Mouse (Mus musculus) liver, adult (tissue): ENCODE results near the gene Sema7a.

Source experiments
- GATA4 ChIP-seq: IDR thresholded peaks from 2 replicates; pipeline ENCODE4 v1.6.1; 2014; ENCODE audit warnings: mild to moderate bottlenecking, low read length; ENCODE audit not compliant: insufficient replicate concordance

Gene Sema7a

DNA sequence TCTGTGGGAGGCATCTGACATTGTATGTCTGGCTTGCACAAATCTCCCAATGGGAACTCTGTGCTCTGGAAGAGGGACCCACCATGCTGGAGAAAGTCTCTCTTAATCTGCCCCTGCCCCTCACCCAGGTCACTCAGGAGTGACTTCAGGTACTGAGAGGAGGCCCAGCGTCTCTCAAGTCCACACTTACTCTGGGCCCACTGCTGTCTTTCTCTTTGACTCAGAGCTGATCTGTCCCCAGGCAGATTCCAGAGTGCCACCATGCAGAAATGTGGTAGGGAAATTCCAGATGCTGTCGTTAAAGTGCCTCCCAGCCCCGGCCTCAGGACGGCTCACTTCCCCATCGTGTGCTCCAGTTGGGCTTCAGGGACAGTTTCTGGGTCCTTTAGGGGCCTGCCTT is 34.3 kb downstream of the Sema7a start:
- TF ChIP-seq GATA4: no peak

DNA sequence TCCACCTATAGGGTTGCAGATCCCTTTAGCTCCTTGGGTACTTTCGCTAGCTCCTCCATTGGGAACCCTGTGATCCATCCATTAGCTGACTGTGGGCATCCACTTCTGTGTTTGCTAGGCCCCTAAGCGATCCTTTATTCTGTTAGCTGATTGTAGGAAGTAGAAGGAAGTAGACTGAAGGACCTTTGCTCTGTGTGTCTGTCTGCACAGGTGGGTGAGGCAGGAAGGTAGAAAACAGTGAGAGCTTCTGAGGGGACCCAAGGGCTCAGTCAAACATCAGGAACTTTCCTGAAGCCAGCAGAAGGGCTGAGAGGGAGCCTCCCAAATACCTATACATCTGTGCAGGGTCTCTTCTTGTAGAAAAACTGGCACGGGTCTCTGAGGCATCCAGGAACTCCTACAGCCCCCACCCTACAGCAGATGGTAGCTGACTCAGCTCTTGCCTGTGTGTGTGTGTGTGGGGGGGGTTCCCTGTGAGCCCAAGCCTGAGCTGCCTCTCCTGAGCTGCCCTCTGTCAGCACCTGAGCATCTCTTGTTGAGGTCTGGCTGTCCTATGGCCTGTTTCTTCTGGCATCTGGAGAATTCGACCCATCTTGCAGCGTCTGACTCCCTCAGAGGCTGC is 35.4 kb downstream of the Sema7a start:
- TF ChIP-seq GATA4: no peak

DNA sequence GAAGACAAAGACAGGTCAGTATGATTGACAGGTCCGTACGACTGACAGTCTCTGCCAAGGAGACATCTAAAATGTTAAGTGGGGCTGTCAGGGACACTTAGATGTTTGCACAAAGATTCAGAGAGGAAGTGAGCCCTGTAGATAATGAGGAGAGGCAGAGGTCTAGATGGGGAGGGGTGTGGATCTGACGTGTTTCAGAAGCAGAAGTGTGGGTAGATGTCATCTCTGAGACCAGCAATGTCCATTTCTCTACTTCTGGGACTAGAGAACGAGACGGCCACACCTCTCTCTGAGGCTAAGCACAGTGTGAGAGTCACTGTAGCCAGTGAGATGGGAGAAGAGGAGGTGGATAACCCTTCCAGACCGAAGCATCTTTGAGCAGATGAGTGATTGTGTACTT is 38.1 kb downstream of the Sema7a start:
- no peak for TF ChIP-seq GATA4

DNA sequence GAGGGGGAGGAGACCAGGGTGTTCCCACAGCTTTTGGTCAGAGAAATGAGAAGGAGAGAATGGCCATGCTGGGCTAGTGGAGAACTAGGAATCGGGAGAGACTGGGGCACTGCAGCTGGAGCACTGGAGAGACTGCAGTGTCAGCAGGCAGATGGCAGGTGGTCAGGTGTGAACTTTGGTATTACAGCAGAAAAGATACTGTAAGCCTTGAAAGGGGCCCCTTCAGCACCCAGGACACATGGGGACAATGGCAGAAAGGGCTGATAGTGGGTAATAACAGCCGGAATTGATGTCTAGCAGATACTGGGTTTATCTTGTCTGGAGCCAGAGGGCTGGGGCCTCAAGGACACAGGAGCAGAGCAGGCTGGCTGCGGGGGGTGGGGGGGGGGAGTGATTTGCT is 38.9 kb downstream of the Sema7a start:
- no peak for TF ChIP-seq GATA4

DNA sequence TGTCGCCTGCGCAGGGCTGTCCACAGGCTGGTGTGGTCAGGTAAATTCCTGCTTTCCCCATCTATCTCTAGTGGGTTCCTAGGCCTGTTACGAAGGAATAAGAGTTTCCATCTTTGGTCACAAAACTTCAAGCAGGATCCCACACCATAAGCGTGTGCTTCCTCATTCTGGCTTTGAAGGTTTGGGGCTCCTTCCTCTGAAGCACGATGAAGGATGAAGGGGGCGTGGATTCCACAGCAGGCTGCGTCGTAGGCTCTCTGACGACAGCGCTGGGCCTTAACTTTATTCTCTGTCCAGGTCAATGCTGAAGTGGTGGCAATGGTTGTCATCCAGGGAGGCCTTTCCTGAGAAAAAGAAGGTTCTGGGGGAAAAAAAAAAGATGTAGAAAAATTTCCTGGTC is 40.7 kb downstream of the Sema7a start:
- no peak for TF ChIP-seq GATA4

DNA sequence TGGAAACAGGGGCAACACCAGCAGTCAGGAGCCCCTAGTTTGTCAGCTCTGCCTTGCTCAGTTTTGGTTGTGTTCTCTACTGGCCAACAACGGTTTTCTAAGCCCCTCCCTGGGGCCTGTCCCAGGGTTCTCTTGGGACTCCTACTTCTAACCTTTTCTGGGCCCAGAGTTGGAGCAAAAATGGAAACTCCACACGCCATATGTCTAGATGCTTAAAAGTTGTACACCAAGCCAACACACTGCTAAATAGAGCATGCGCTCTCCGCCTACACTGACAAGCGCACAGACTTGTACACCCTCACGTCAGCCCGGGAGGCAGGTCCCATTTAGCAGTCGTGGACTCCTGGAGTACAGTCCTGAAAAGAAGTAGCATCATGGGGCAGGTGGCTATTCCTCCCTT is 45.4 kb downstream of the Sema7a start:
- TF ChIP-seq GATA4: no peak

DNA sequence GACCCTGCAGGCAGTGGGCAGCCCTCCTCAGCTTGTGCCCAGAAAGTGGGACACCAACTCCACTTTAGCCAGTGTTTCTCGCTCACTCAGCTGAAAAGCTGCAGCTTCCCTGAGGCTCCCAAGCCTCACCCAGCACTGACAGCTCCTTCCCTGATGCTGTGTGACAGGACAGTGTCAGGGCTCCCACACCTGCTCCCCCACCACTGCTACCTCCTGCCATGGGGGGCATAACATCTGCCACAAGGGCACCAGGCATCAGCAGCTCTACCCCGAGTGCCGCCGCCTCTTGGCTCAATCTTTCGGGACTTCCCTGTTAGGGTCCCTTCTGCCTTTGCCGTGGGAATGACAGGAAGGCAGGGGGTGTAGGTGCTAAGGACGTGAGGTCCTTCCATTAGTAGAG is 46.4 kb downstream of the Sema7a start:
- TF ChIP-seq GATA4: no peak

DNA sequence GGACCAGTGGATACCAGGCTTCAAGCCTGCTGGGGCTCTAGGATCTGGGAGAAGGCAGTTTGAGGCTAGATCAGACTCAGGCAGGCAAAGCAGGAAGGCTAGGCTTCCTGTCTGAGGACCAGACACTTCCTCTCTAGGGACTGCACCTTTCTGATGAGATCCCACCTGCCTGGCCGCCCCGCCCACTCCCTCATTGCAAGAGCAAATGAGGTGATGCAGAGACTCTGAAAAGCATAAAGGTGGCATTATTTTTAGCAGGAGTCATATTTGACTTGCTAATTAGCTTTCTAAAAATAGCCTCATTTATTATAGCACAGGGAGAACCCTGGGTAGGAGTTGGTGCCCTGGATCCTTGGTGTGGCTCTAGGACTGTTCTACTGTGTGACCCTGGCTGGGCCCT is 48.2 kb downstream of the Sema7a start:
- no peak for TF ChIP-seq GATA4

DNA sequence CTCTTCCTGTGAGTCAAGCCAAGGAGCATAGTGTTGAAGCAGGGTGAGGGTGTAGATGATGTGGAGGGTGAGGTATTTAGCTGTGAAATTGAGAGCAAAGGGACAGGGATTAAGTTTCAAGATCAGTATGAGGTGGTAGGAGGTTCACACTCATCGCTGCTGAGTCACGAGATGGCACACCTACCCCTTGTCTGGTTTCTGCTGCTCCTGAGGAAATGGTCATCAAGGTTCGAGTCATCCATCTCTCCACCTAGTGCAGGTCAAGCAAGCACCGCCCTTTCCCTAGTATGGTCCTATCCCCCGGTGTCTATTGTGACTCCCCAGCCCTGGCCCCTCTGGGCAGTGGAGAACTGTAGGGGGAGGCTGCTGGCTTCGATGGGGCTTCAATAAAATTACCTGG is 49.4 kb downstream of the Sema7a start:
- no peak for TF ChIP-seq GATA4

DNA sequence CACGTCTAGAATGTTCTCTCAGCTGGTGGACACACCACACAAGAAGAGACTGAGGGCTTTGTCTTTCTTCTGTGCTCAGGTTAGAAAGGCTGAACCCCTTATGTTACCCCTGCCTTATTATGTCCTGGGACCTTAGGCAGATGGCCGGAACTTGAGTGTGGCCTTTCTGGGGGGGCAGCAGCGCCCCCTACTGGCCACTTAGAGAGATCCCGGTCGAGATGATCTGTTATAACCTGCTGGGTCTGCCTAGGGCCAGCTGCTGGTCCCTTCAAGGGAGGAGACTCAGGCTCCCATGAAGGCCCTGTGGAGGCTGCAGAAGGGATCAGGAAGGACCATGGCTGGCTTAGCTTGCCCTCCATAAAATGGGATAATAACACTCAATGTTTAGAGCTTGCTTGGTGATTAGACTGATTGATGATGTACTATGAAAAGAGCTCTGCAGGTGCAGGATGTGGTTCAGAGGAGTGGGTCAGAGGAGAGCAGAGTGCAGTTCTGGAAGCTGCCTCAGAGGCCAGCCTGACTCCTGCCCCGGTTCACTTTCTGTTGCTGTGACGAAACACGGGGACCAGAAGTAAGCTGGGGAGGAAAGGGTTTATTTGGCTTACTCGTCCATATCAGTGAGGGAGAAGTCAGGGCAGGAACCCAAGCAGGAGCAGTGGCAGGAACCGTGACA is 50.7 kb downstream of the Sema7a start:
- no peak for TF ChIP-seq GATA4

DNA sequence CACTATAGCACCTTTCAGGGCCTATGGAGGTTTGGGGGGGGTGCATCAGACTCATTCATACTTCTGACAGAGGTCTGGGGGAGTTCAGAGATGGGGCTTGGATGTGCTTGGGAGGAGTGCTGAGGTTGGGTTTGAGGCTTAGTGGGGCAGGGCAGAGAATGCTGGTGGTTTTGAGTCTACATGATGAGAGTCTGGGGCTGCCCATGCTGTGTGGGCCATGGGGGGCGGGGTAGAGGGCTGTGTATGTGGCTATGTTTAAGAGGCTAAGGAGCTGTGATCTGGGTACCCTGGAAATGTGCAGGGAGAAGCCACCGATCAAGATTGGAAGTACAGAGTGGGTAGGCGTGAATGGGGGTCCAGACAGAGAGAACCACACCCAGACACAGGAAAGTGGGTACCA is 52.1 kb downstream of the Sema7a start:
- TF ChIP-seq GATA4: no peak

DNA sequence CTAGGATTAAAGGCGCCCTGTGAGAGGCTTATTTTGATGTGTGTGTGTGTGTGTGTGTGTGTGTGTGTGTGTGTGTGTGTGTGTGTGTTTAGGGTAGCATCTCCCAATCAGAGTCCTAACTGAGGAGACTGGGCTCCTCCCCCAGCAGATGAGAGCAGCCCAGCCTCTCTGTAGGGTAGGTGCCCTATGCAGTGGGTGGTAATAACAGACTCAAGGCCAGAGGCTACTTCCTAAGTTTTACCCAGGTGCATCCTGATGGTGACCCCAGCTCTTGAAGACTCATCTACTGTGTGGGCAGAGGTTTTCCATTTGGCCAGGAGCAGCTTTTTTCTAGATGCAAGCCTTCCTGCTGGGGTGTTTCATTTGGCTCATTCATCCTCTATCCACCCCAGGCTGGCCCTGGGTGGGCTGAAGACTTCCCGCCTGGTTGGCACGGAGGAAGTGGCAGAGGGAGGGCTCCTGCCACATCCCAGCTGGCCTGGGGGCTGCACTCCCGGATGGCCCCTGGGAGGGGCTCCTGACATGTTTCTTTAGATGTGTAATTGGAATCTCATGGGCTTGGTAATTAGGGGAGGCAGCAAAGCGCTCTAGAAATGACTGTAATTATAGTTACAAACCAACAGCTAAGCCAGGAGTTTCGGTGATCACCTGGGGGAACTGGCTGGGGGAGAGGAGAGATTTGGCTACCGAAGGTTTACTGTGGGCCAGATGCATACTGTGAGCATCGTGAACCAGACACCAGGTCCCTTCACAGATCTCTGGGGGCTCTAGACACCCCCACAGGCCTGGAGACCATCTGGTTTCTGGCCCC is 53.1 kb downstream of the Sema7a start:
- no peak for TF ChIP-seq GATA4

DNA sequence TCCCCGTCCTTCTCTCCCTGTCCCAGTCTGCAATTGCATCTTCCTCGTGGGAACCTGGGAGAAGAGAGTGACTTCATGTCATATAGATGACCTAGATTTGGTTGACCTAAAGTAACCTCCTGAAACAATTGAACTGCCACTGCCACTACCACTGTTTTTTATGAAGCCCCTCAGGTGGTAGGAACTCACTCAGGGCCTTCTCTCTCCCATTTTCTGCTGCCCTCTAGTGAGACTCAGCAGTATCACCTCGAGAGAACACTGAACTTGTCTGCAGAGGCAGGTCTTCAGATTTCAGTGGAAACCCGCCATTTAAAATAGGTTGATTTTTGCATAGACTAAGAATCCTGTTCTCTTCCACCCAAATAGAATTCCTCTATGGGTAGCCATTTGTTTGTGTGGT is 55.4 kb downstream of the Sema7a start:
- no peak for TF ChIP-seq GATA4

DNA sequence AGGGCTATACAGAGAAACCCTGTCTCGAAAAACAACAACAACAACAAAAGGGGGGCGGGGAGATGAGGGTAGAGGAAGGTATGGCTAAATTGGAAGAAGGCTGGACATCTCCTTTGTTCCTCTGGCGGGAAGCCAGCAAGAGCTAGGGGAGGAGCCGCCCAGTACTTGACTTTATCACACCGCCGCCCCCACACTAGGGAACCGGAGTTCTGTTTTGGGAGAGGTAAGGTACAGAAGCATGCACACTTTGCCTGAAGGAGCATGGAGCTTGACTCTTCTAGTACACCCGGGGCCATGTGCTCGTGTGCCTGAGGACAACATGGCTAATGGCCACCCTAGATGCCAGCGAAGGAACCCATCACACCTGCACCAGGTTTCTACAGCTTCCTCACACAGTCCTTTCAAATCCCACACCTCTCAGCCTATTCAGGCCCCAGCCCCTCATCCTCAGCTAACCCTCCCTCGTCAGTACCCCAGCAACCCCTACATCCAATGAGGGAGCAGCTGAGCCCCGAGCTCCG is 57.7 kb downstream of the Sema7a start:
- TF ChIP-seq GATA4: no peak

DNA sequence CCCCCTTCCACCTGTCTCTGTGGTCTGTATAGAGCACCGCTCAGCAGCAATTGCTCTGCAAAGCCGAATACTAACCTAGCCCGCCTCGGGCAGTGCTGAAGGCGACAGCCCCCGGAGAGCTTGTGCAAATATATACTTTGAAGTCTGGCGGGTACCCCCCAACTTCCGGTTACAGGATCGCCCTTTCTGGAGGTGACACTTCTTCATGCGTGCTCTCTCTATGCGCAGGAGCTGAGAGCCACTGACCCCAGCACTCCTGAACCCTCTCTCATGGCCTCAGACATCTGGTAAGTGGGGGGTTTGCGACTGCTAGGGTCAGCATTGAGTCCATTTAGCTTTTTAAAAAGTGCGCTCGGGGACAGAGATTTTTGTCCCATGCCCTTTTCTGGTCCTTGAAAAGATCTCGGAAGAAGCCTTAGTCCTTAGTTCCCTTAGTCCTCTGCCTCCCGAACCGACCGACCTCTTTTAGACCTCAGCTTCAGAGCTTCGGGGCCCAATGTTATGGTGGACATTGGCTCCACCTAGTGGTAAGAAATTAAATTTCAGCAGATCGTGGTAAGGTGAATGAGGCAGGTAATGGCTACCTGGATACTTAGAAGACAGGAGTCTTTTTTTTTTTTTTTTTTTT is 58.2 kb downstream of the Sema7a start:
- no peak for TF ChIP-seq GATA4

DNA sequence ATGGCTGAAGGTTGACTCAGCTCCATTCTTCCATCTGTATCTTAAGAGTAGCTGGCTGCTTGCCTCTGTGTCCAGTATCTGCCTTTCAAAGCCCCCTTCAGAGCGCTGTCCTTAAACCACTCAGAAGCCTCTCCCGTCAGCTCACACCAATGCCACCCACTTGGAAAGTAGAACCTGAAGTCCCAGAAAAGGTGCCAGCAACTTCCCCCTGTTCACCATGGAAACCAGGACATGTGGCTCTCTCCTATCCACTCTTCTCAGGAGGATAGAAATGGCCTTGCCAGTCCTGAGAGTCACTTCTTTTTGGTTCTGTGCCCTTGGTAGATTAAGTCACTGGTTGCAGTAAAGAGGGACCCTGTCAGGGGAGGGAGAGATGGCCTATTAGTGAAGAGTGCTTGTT is 58.8 kb downstream of the Sema7a start:
- TF ChIP-seq GATA4: no peak
